Mouse (Mus musculus) intestine, embryonic 14.5 days (tissue): Measurements from ENCODE around the gene Prg3. TPM values are rescaled to one million over a fixed set of nuclear protein-coding genes. Genes with fewer than 3 reads are reported as not detected.
A peak's percentile ranks its signal among the peaks of the same experiment; 100 is the strongest.

Experiments used
- ATAC-seq: fragments of 200-750 bp; cut with Nextera tagmentation; replicated peaks from 2 replicates; pipeline ENCODE4 v1.8.0; 2017; ENCODE audit warnings: low read depth, moderate number of reproducible peaks, moderate TSS enrichment, moderate library complexity; ENCODE audit not compliant: low FRiP score, low TSS enrichment
- DNase-seq: peaks from one replicate; pipeline ENCODE4 v3.0.0-alpha.2; 2018; ENCODE audit warnings: low spot score
- H3K27ac ChIP-seq: fragments of 300-500 bp; sonication (generic); 2 replicates; pipeline ENCODE4 v1.5.1; 2014; ENCODE audit warnings: low read depth, mild to moderate bottlenecking, control low read depth
- H3K27me3 ChIP-seq: fragments of 300-500 bp; sonication (generic); replicated peaks from 2 replicates; pipeline ENCODE4 v1.6.1; 2014; ENCODE audit warnings: low read length, control low read depth; ENCODE audit not compliant: control insufficient read depth, insufficient read depth
- H3K36me3 ChIP-seq: fragments of 300-500 bp; sonication (generic); 2 replicates; pipeline ENCODE4 v1.6.1; 2014; ENCODE audit warnings: low read length, control low read depth; ENCODE audit not compliant: control insufficient read depth, insufficient read depth
- H3K4me1 ChIP-seq: fragments of 300-500 bp; sonication (generic); replicated peaks from 2 replicates; pipeline ENCODE4 v1.6.1; 2014; ENCODE audit warnings: low read length, control low read depth, mixed read lengths; ENCODE audit not compliant: control insufficient read depth, insufficient read depth
- H3K4me2 ChIP-seq: fragments of 300-500 bp; sonication (generic); 2 replicates; pipeline ENCODE4 v1.6.1; 2014; ENCODE audit warnings: low read length
- H3K4me3 ChIP-seq: fragments of 300-500 bp; sonication (generic); 2 replicates; pipeline ENCODE4 v1.5.1; 2014; ENCODE audit warnings: low read depth, low read length, control low read depth, mixed read lengths
- H3K9ac ChIP-seq: fragments of 300-500 bp; sonication (generic); 2 replicates; pipeline ENCODE4 v1.6.1; 2014; ENCODE audit warnings: mild to moderate bottlenecking, low read length
- H3K9me3 ChIP-seq: fragments of 300-500 bp; sonication (generic); 2 replicates; pipeline ENCODE4 v1.6.1; 2016; ENCODE audit warnings: low read length, control low read depth; ENCODE audit not compliant: control insufficient read depth
- WGBS: fragments of 180-500 bp; shearing (Covaris S2); extraction: QIAGEN DNeasy Blood & Tissue Kit; methylation state at CpG from one replicate; pipeline ENCODE4 v1.1.7; 2014; 5-methylcytosine and 5-hydroxymethylcytosine counted together
- polyA plus RNA-seq: library from polyadenylated mRNA; unstranded; fragments of >200 nt; fragmentation: Nextera tagmentation; extraction: Ambion mirVana; gene quantifications from 2 replicates; pipeline ENCODE4 v1.2.1, GENCODE M21; 2014

Gene Prg3
- polyA plus RNA-seq, 1 experiment from 2014 or later = not detected

GRCm38 (mm10) chr2:84962906-84963507 is 25.0 kb upstream of the Prg3 start:
- no peak overlapping the region for H3K9ac ChIP-seq
- ATAC-seq = no peak
- no peak overlapping the region for H3K4me2 ChIP-seq
- no peaks in the 10 kb centered on the region for H3K9me3 ChIP-seq
- H3K36me3 ChIP-seq = peaks cover 7% of the 10 kb centered on the region
- DNase-seq = peak; percentile 24
- no peak overlapping the region for H3K4me3 ChIP-seq
- H3K27me3 ChIP-seq = no peaks in the 10 kb centered on the region
- 40% methylated on average over 6 of the region's 6 CpGs for WGBS
- no peak overlapping the region for H3K27ac ChIP-seq
- H3K4me1 ChIP-seq = no peaks in the 10 kb centered on the region

GRCm38 (mm10) chr2:84964111-84964801 is 23.8 kb upstream of the Prg3 start:
- H3K27me3 ChIP-seq = no peaks in the 10 kb centered on the region
- no peaks in the 10 kb centered on the region for H3K4me1 ChIP-seq
- no peak overlapping the region for H3K4me3 ChIP-seq
- H3K4me2 ChIP-seq = no peak overlapping the region
- ATAC-seq (no peak), DNase-seq (peak; percentile 32)
- H3K9me3 ChIP-seq = no peaks in the 10 kb centered on the region
- WGBS = 93% methylated on average over 7 of the region's 7 CpGs
- H3K27ac ChIP-seq = no peak overlapping the region
- no peaks in the 10 kb centered on the region for H3K36me3 ChIP-seq
- H3K9ac ChIP-seq = no peak overlapping the region

GRCm38 (mm10) chr2:84967318-84967991 is 20.6 kb upstream of the Prg3 start:
- no peak overlapping the region for H3K4me3 ChIP-seq
- H3K27me3 ChIP-seq = no peaks in the 10 kb centered on the region
- H3K9me3 ChIP-seq = no peaks in the 10 kb centered on the region
- no peak overlapping the region for H3K4me2 ChIP-seq
- no peaks in the 10 kb centered on the region for H3K36me3 ChIP-seq
- 90% methylated on average over 5 of the region's 5 CpGs for WGBS
- H3K27ac ChIP-seq = no peak overlapping the region
- no peaks in the 10 kb centered on the region for H3K4me1 ChIP-seq
- peak; percentile 38 for DNase-seq
- no peak overlapping the region for H3K9ac ChIP-seq
- no peak for ATAC-seq

GRCm38 (mm10) chr2:84975580-84975979 is 12.4 kb upstream of the Prg3 start:
- Histone ChIP-seq H3K27me3 (no peaks in the 10 kb centered on the region), H3K27ac (no peak overlapping the region), H3K4me2 (no peak overlapping the region), H3K4me3 (no peak overlapping the region), H3K4me1 (0 out of 2 replicates have a peak, but pooled peaks cover 3% of the 10 kb centered on the region), H3K36me3 (no peaks in the 10 kb centered on the region), H3K9me3 (no peaks in the 10 kb centered on the region), H3K9ac (no peak overlapping the region)
- ATAC-seq (no peak), DNase-seq (no peak)
- WGBS = 88% methylated on average over 2 of the region's 2 CpGs

GRCm38 (mm10) chr2:84980188-84980587 is 7.8 kb upstream of the Prg3 start, which contains the start of gene Prg2:
TSS of gene Prg2 (plus strand) at chr2:84980461.
- H3K4me3 ChIP-seq = no peak within 1 kb of the TSS
- H3K9ac ChIP-seq = no peak within 1 kb of the TSS
- ATAC-seq (no peak), DNase-seq (no peak)
- H3K4me1 ChIP-seq = 0 out of 2 replicates have a peak, but pooled peaks cover 3% of the 10 kb centered on the region
- 54% methylated on average over 1 of the region's 1 CpGs for WGBS
- no peaks in the 10 kb centered on the region for H3K9me3 ChIP-seq
- no peak within 1 kb of the TSS for H3K4me2 ChIP-seq
- no peaks in the 10 kb centered on the region for H3K36me3 ChIP-seq
- no peak within 1 kb of the TSS for H3K27ac ChIP-seq
- H3K27me3 ChIP-seq = no peaks in the 10 kb centered on the region

GRCm38 (mm10) chr2:84996376-84996775 is 8.4 kb downstream of the Prg3 start:
- peak; percentile 20 for DNase-seq
- Histone ChIP-seq H3K9me3 (no peaks in the 10 kb centered on the region), H3K9ac (no peak overlapping the region), H3K27ac (no peak overlapping the region), H3K4me2 (no peak overlapping the region), H3K4me1 (no peaks in the 10 kb centered on the region), H3K36me3 (no peaks in the 10 kb centered on the region), H3K4me3 (no peak overlapping the region), H3K27me3 (no peaks in the 10 kb centered on the region)
- ATAC-seq = no peak
- 90% methylated on average over 2 of the region's 2 CpGs for WGBS

- no peak overlapping the region for H3K9ac ChIP-seq
- H3K27me3 ChIP-seq = no peaks in the 10 kb centered on the region
- no peaks in the 10 kb centered on the region for H3K36me3 ChIP-seq
- WGBS = 77% methylated on average over 3 of the region's 3 CpGs
- H3K4me1 ChIP-seq = no peaks in the 10 kb centered on the region
- ATAC-seq (no peak), DNase-seq (no peak)
- no peaks in the 10 kb centered on the region for H3K9me3 ChIP-seq
- no peak overlapping the region for H3K4me2 ChIP-seq
- H3K4me3 ChIP-seq = no peak overlapping the region
- H3K27ac ChIP-seq = peak overlapping the region; percentile 41; the same call in 1 of the 2 replicates
Observed at GRCm38 (mm10) chr2:84999486-85000181, 11.6 kb downstream of the Prg3 start.

GRCm38 (mm10) chr2:85001497-85001896 is 13.5 kb downstream of the Prg3 start:
- no peaks in the 10 kb centered on the region for H3K4me1 ChIP-seq
- no peak overlapping the region for H3K4me2 ChIP-seq
- H3K36me3 ChIP-seq = no peaks in the 10 kb centered on the region
- no peak overlapping the region for H3K4me3 ChIP-seq
- no peak overlapping the region for H3K27ac ChIP-seq
- no peak overlapping the region for H3K9ac ChIP-seq
- DNase-seq = no peak
- no peaks in the 10 kb centered on the region for H3K9me3 ChIP-seq
- ATAC-seq = 0 out of 2 replicates have a peak, but pooled peaks have one; percentile 16
- no peaks in the 10 kb centered on the region for H3K27me3 ChIP-seq
- WGBS = 67% methylated on average over 13 of the region's 13 CpGs
